Mouse (Mus musculus) midbrain, embryonic 12.5 days (tissue): ENCODE measurements around the gene Hcrtr1. TPM values are rescaled to one million over a fixed set of nuclear protein-coding genes. Genes with fewer than 3 reads are reported as not detected.

Source experiments
- ATAC-seq: fragments of 200-750 bp; cut with Nextera tagmentation; 2 replicates; pipeline ENCODE4 v1.8.0; 2017; ENCODE audit warnings: low read depth, moderate TSS enrichment, moderate library complexity; ENCODE audit not compliant: low FRiP score
- H3K27ac ChIP-seq: fragments of 300-500 bp; sonication (generic); replicated peaks from 2 replicates; pipeline ENCODE4 v1.5.1; 2016; ENCODE audit warnings: mild to moderate bottlenecking
- H3K27me3 ChIP-seq: fragments of 300-500 bp; sonication (generic); 2 replicates; pipeline ENCODE4 v1.6.1; 2016; ENCODE audit warnings: mild to moderate bottlenecking
- H3K36me3 ChIP-seq: fragments of 300-500 bp; sonication (generic); 2 replicates; pipeline ENCODE4 v1.6.1; 2016
- H3K4me1 ChIP-seq: fragments of 300-500 bp; sonication (generic); 2 replicates; pipeline ENCODE4 v1.6.1; 2016
- H3K4me2 ChIP-seq: fragments of 300-500 bp; sonication (generic); replicated peaks from 2 replicates; pipeline ENCODE4 v1.6.1; 2016; ENCODE audit warnings: mild to moderate bottlenecking, moderate library complexity
- H3K4me3 ChIP-seq: fragments of 300-500 bp; sonication (generic); 2 replicates; pipeline ENCODE4 v1.5.1; 2016; ENCODE audit warnings: mild to moderate bottlenecking
- H3K9ac ChIP-seq: fragments of 300-500 bp; sonication (generic); replicated peaks from 2 replicates; pipeline ENCODE4 v1.6.1; 2016; ENCODE audit warnings: mild to moderate bottlenecking, moderate library complexity
- H3K9me3 ChIP-seq: fragments of 300-500 bp; sonication (generic); 2 replicates; pipeline ENCODE4 v1.6.1; 2016; ENCODE audit warnings: mild to moderate bottlenecking
- WGBS: fragments of 180-500 bp; shearing (Covaris S2); methylation state at CpG from one replicate; pipeline ENCODE4 v1.1.7; 2016; 5-methylcytosine and 5-hydroxymethylcytosine counted together
- polyA plus RNA-seq: library from polyadenylated mRNA; unstranded; fragments of >200 nt; fragmentation: Nextera tagmentation; extraction: Ambion mirVana; gene quantifications from 2 replicates; pipeline ENCODE4 v1.2.1, GENCODE M21; 2016

The Hcrtr1 gene
- polyA plus RNA-seq, 1 experiment from 2014 or later, result 0.48 TPM

DNA sequence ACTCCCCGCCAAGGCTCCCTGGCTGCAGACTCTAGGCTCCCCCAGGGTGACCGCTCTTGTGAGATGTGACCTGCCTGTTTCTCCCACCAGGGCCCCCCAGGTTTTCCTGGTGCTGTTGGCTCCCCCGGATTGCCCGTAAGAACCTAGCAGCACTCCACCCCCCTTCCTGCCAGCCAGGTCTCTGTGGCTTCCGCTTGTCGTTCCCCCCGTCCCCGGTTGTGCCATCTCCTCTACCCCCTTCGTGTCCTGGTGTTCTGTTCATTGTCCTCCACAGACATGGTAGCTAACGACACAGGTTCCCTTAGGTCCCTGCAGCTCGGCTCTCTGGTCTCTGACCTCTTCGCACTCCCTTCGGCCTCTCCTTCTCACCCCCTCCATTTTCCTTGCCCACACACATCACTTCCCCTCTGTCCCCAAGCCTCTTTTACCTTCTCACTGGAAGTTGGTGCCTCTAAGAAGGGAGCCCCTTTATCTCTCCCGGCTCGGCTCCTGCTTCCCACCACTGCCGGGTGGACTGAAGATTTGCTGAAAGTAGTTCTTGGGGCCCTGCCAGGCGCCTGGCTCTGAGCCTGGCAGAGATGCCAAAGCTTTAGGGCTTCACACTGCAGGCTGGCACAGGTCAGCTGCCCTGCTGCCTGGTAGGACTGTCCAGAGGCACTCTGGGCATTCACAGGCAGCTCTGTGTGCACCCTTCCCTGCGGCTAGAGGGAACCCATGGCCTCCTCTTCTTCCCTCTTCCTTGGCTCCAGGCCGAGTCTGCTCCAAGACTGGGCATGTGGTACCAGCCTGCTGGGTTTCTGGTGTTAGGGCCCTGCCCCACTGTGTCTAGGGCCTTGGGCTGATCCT, 57.6 kb downstream of the Hcrtr1 start:
- H3K27ac ChIP-seq, result no peak overlapping the region
- no peak overlapping the region for H3K4me3 ChIP-seq
- WGBS, result 80% methylated on average over 19 of the region's 19 CpGs
- no peak for ATAC-seq
- peaks cover 12% of the 10 kb centered on the region for H3K4me1 ChIP-seq
- H3K4me2 ChIP-seq, result no peak overlapping the region
- no peaks in the 10 kb centered on the region for H3K9me3 ChIP-seq
- H3K27me3 ChIP-seq, result peaks cover 39% of the 10 kb centered on the region
- H3K36me3 ChIP-seq, result no peaks in the 10 kb centered on the region
- no peak overlapping the region for H3K9ac ChIP-seq

Other genes with a start within 250 kb of the Hcrtr1 start
- not detected in 2 replicates for gene Spocd1, start 210.1 kb downstream of the Hcrtr1 start, polyA plus RNA-seq
- gene Adgrb2, start 154.5 kb downstream of the Hcrtr1 start, polyA plus RNA-seq, result 7.4 and 9.8 TPM in 2 replicates
- gene Col16a1, start 91.5 kb downstream of the Hcrtr1 start, polyA plus RNA-seq, result 21.0 and 28.9 TPM in 2 replicates
- gene Pef1, start 36.8 kb downstream of the Hcrtr1 start, polyA plus RNA-seq, result 65.3 and 68.4 TPM in 2 replicates
- gene Tinagl1, start 35.8 kb upstream of the Hcrtr1 start, polyA plus RNA-seq, result 4.8 and 7.9 TPM in 2 replicates
- gene Gm853, start 83.0 kb upstream of the Hcrtr1 start, polyA plus RNA-seq, result not detected in 2 replicates
- gene Serinc2, start 139.8 kb upstream of the Hcrtr1 start, polyA plus RNA-seq, result 62.3 and 66.3 TPM in 2 replicates
- gene Fabp3, start 169.2 kb upstream of the Hcrtr1 start, polyA plus RNA-seq, result 28.9 and 31.8 TPM in 2 replicates
- 0.51 TPM in 1 of 2 replicates, not detected in the other for gene Gm10570, start 169.3 kb upstream of the Hcrtr1 start, polyA plus RNA-seq
- 70.4 and 71.7 TPM in 2 replicates for gene Zcchc17, start 220.6 kb upstream of the Hcrtr1 start, polyA plus RNA-seq
- 182 and 183 TPM in 2 replicates for gene Snrnp40, start 220.8 kb upstream of the Hcrtr1 start, polyA plus RNA-seq